Mouse (Mus musculus) adrenal gland, adult 8-10 months (tissue): ENCODE results near the gene Pik3r1. TPM values are rescaled to one million over a fixed set of nuclear protein-coding genes. Genes with fewer than 3 reads are reported as not detected.

Experiments
- DNase-seq: peaks from one replicate; pipeline ENCODE4 v3.0.0; 2022
- total RNA-seq, 4 experiments: library from RNA; stranded (reverse); gene quantifications; 2 replicates each; pipeline ENCODE4 v1.2.4; 2022

Pik3r1 gene
- total RNA-seq, 4 experiments from 2014 or later, result 52.9 to 103 (median 87.4) TPM

GRCm38 (mm10) chr13:101736521-101737387, 31.3 kb downstream of the Pik3r1 start:
- no peak for DNase-seq

- no peak for DNase-seq
Measured at GRCm38 (mm10) chr13:101735364-101736120, 32.5 kb downstream of the Pik3r1 start.

- no peak for DNase-seq
Measured at GRCm38 (mm10) chr13:101734227-101734626, 33.8 kb downstream of the Pik3r1 start.

GRCm38 (mm10) chr13:101732675-101733074, 35.3 kb downstream of the Pik3r1 start:
- no peak for DNase-seq

- DNase-seq, result no peak
Measured at GRCm38 (mm10) chr13:101731777-101732176, 36.2 kb downstream of the Pik3r1 start.

- DNase-seq, result no peak
Measured at GRCm38 (mm10) chr13:101730351-101730750, 37.7 kb downstream of the Pik3r1 start.

GRCm38 (mm10) chr13:101729248-101730055, 38.6 kb downstream of the Pik3r1 start:
- DNase-seq, result no peak

- no peak for DNase-seq
Measured at GRCm38 (mm10) chr13:101728816-101729215, 39.2 kb downstream of the Pik3r1 start.

- DNase-seq, result no peak
Measured at GRCm38 (mm10) chr13:101728300-101728699, 39.7 kb downstream of the Pik3r1 start.

- DNase-seq, result no peak
Measured at GRCm38 (mm10) chr13:101727837-101728236, 40.2 kb downstream of the Pik3r1 start.

GRCm38 (mm10) chr13:101726922-101727321, 41.1 kb downstream of the Pik3r1 start:
- DNase-seq, result no peak

- no peak for DNase-seq
Measured at GRCm38 (mm10) chr13:101721901-101722595, 46.0 kb downstream of the Pik3r1 start.

- DNase-seq, result no peak
Measured at GRCm38 (mm10) chr13:101721154-101721553, 46.9 kb downstream of the Pik3r1 start.

GRCm38 (mm10) chr13:101719312-101719870, 48.6 kb downstream of the Pik3r1 start:
- peak; percentile 54 for DNase-seq

- no peak for DNase-seq
Measured at GRCm38 (mm10) chr13:101718744-101719143, 49.3 kb downstream of the Pik3r1 start.

- no peak for DNase-seq
Measured at GRCm38 (mm10) chr13:101717836-101718235, 50.2 kb downstream of the Pik3r1 start.

GRCm38 (mm10) chr13:101713429-101714088, 54.5 kb downstream of the Pik3r1 start:
- DNase-seq, result no peak

GRCm38 (mm10) chr13:101712720-101713428, 55.1 kb downstream of the Pik3r1 start:
- no peak for DNase-seq

- no peak for DNase-seq
Measured at GRCm38 (mm10) chr13:101712099-101712498, 55.9 kb downstream of the Pik3r1 start.

- no peak for DNase-seq
Measured at GRCm38 (mm10) chr13:101711301-101711700, 56.7 kb downstream of the Pik3r1 start.
